Mouse (Mus musculus) CH12.LX (cell line): Measurements from ENCODE around the gene Zfp518a. TPM values are rescaled to one million over a fixed set of nuclear protein-coding genes. Genes with fewer than 3 reads are reported as not detected.

ENCODE experiments used
- DNase-seq: peaks from one replicate; pipeline ENCODE4 v3.0.0-alpha.2; 2013; ENCODE audit errors: extremely low read depth
- H3K27ac ChIP-seq: 2 replicates; pipeline ENCODE4 v1.5.1; 2012; ENCODE audit warnings: low read depth, mild to moderate bottlenecking, control low read depth, moderate library complexity; ENCODE audit not compliant: insufficient read depth
- H3K27me3 ChIP-seq: replicated peaks from 2 replicates; pipeline ENCODE3; 2012; ENCODE audit warnings: inconsistent platforms
- H3K36me3 ChIP-seq, 2 experiments: replicated peaks in 1 of 2; 2 replicates each; pipeline versions ENCODE3 to v1.6.1; 2012; ENCODE audit warnings: inconsistent platforms in 1 of 2, low read length in 1 of 2, mild to moderate bottlenecking in 1 of 2, mixed read lengths in 1 of 2, moderate library complexity in 1 of 2; ENCODE audit not compliant: control insufficient read depth in 1 of 2, insufficient read depth in 1 of 2
- H3K4me1 ChIP-seq, 2 experiments: 2 replicates each; pipeline ENCODE4 v1.6.1; 2012; ENCODE audit warnings: inconsistent platforms in 1 of 2, moderate library complexity in 1 of 2; ENCODE audit not compliant: insufficient read depth in 2 of 2, control insufficient read depth in 1 of 2
- H3K4me2 ChIP-seq: 2 replicates; pipeline ENCODE4 v1.6.1; 2012; ENCODE audit warnings: low read depth, mild to moderate bottlenecking, control low read depth; ENCODE audit not compliant: poor library complexity, insufficient read depth, severe bottlenecking
- H3K4me3 ChIP-seq, 3 experiments: fragments of 150-350 bp in 1 of 3; sonication (generic) in 1 of 3; replicated peaks in 1 of 3; 2 replicates each; pipeline versions ENCODE3 to v1.5.1; 2011 to 2012; ENCODE audit warnings: low read depth in 2 of 3, low read length in 2 of 3, mild to moderate bottlenecking in 2 of 3, moderate library complexity in 2 of 3, control low read depth in 1 of 3, improper control_type of control experiment in 1 of 3, inconsistent platforms in 1 of 3, mixed read lengths in 1 of 3; ENCODE audit not compliant: poor library complexity in 1 of 3
- H3K79me2 ChIP-seq: replicated peaks from 2 replicates; pipeline ENCODE4 v1.6.1; 2012; ENCODE audit warnings: mild to moderate bottlenecking, moderate library complexity; ENCODE audit not compliant: control insufficient read depth, poor library complexity, insufficient read depth, severe bottlenecking; ENCODE audit errors: extremely low read depth
- H3K9ac ChIP-seq: 2 replicates; pipeline ENCODE4 v1.6.1; 2012; ENCODE audit warnings: low read depth, mild to moderate bottlenecking, control low read depth, moderate library complexity; ENCODE audit not compliant: insufficient read depth
- H3K9me3 ChIP-seq: replicated peaks from 2 replicates; pipeline ENCODE3; 2012; ENCODE audit warnings: low read length, inconsistent platforms, mixed read lengths
- BHLHE40 ChIP-seq: IDR thresholded peaks from 2 replicates; pipeline ENCODE4 v1.6.1; 2011; ENCODE audit warnings: mild to moderate bottlenecking, low read depth, low read length, improper control_type of control experiment
- CHD2 ChIP-seq: IDR thresholded peaks from 2 replicates; pipeline ENCODE4 v1.6.1; 2011; ENCODE audit warnings: low read length, improper control_type of control experiment
- CTCF ChIP-seq, 2 experiments: IDR thresholded peaks in 1 of 2; conservative IDR thresholded peaks in 1 of 2; 2 replicates each; pipeline ENCODE4 v1.5.1; 2011 to 2012; ENCODE audit warnings: low read depth in 2 of 2, low read length in 2 of 2, improper control_type of control experiment in 1 of 2, inconsistent platforms in 1 of 2, mild to moderate bottlenecking in 1 of 2, moderate library complexity in 1 of 2
- E2F4 ChIP-seq: IDR thresholded peaks from 2 replicates; pipeline ENCODE4 v1.6.1; 2011; ENCODE audit warnings: low read depth, low read length, improper control_type of control experiment; ENCODE audit not compliant: insufficient replicate concordance
- EP300 ChIP-seq: IDR thresholded peaks from 2 replicates; pipeline ENCODE4 v1.6.1; 2011; ENCODE audit warnings: low read length, improper control_type of control experiment
- ETS1 ChIP-seq: conservative IDR thresholded peaks from 2 replicates; pipeline ENCODE4 v1.6.1; 2012; ENCODE audit warnings: low read depth, mild to moderate bottlenecking, inconsistent platforms, low read length, improper control_type of control experiment, moderate library complexity
- HCFC1 ChIP-seq: IDR thresholded peaks from 2 replicates; pipeline ENCODE4 v1.6.1; 2012; ENCODE audit warnings: low read depth, mild to moderate bottlenecking, inconsistent platforms, low read length, improper control_type of control experiment
- IRF4 ChIP-seq: IDR thresholded peaks from 2 replicates; pipeline ENCODE4 v1.6.1; 2014; ENCODE audit warnings: low read depth, mild to moderate bottlenecking, inconsistent platforms, low read length, improper control_type of control experiment
- KAT2A ChIP-seq: IDR thresholded peaks from 2 replicates; pipeline ENCODE4 v1.6.1; 2012; ENCODE audit warnings: low read length, improper control_type of control experiment, inconsistent platforms; ENCODE audit not compliant: insufficient replicate concordance
- MAFK ChIP-seq: IDR thresholded peaks from 2 replicates; pipeline ENCODE4 v1.6.1; 2011; ENCODE audit warnings: low read length, improper control_type of control experiment; ENCODE audit not compliant: insufficient replicate concordance
- MAX ChIP-seq: IDR thresholded peaks from 2 replicates; pipeline ENCODE4 v1.6.1; 2011; ENCODE audit warnings: low read length, improper control_type of control experiment
- NELFE ChIP-seq: IDR thresholded peaks from 2 replicates; pipeline ENCODE4 v1.6.1; 2011; ENCODE audit warnings: low read depth, low read length, improper control_type of control experiment
- PAX5 ChIP-seq: IDR thresholded peaks from 2 replicates; pipeline ENCODE4 v1.6.1; 2012; ENCODE audit warnings: low read length, inconsistent platforms, mixed read lengths
- POLR2AphosphoS2 ChIP-seq: IDR thresholded peaks from 2 replicates; pipeline ENCODE4 v1.6.1; 2011; ENCODE audit warnings: low read depth, low read length, improper control_type of control experiment
- RAD21 ChIP-seq: IDR thresholded peaks from 2 replicates; pipeline ENCODE4 v1.6.1; 2011; ENCODE audit warnings: low read depth, mild to moderate bottlenecking, low read length, improper control_type of control experiment, moderate library complexity
- SIN3A ChIP-seq: IDR thresholded peaks from 2 replicates; pipeline ENCODE4 v1.6.1; 2012; ENCODE audit warnings: low read length, improper control_type of control experiment, inconsistent platforms
- SMC3 ChIP-seq: IDR thresholded peaks from 2 replicates; pipeline ENCODE4 v1.6.1; 2011; ENCODE audit warnings: low read depth, low read length, improper control_type of control experiment
- TCF12 ChIP-seq: IDR thresholded peaks from 2 replicates; pipeline ENCODE4 v1.6.1; 2014; ENCODE audit warnings: low read depth, mild to moderate bottlenecking, inconsistent platforms, low read length, improper control_type of control experiment
- USF1 ChIP-seq: IDR thresholded peaks from 2 replicates; pipeline ENCODE4 v1.6.1; 2014; ENCODE audit warnings: low read depth, mild to moderate bottlenecking, inconsistent platforms, low read length, improper control_type of control experiment
- USF2 ChIP-seq: conservative IDR thresholded peaks from 2 replicates; pipeline ENCODE4 v1.6.1; 2011; ENCODE audit warnings: low read depth, low read length, improper control_type of control experiment
- ZC3H11A ChIP-seq: IDR thresholded peaks from 2 replicates; pipeline ENCODE4 v1.6.1; 2012; ENCODE audit warnings: low read depth, mild to moderate bottlenecking, inconsistent platforms, low read length, improper control_type of control experiment
- ZKSCAN1 ChIP-seq: IDR thresholded peaks from 2 replicates; pipeline ENCODE4 v1.6.1; 2012; ENCODE audit warnings: low read depth, inconsistent platforms, low read length, improper control_type of control experiment, borderline replicate concordance
- ZMIZ1 ChIP-seq: IDR thresholded peaks from 2 replicates; pipeline ENCODE4 v1.6.1; 2012; ENCODE audit warnings: low read depth, mild to moderate bottlenecking, inconsistent platforms, low read length, improper control_type of control experiment
- dilution Hi-C: fragments of 300-500 bp; cut with MboI; formaldehyde crosslinking; loops from 2 replicates; pipeline ENCODE4 v1.14.3; 2020; ENCODE audit warnings: low sequenced_read_pairs; ENCODE audit not compliant: extremely low pct_unique_long_range_greater_than_20kb, extremely low pct_ligation_motif_present
- in situ Hi-C: fragments of 300-500 bp; cut with MboI; formaldehyde crosslinking; loops from 3 replicates; pipeline ENCODE4 v1.14.3; 2019; ENCODE audit warnings: low sequenced_read_pairs, low pct_ligation_motif_present, low pct_unique_long_range_greater_than_20kb, mixed read lengths
- polyA plus RNA-seq: library from polyadenylated mRNA; unstranded; fragments of >175 nt; gene quantifications from 2 replicates; pipeline ENCODE4 v1.2.1, GENCODE M21; 2012; ENCODE audit warnings: low read depth; ENCODE audit not compliant: insufficient read length
- total RNA-seq, 2 experiments: library from RNA; depleted of rRNA; stranded (reverse); fragments of 300-350 nt in 1 of 2; fragments of >200 nt in 1 of 2; gene quantifications; 2 replicates each; pipeline ENCODE4 v1.2.3; 2012 to 2014

Zfp518a gene
- total and polyA plus RNA-seq, 3 experiments, result 5.4 to 19.7 (median 11.6) TPM

DNA sequence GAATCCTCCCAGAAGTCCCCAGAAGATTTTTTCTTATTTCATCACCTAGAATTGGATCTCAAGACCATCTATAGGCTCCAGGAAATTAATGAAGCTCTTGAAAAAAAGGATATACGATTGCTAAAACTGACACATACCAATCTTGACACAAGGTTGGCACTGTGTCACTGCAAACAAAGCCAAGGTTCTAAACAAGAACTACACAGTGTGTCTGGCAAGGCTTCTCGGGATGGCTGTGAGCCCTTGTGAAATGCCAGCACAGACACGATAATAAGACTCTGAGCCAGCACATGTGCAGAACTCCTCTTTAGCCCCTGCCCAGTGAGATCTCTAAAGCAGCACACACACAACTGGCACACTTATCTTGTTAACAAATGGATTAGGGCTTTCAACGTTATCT is 35.0 kb upstream of the Zfp518a start:
- in situ Hi-C loops (no loop called here), dilution Hi-C loops (no loop called here)
- Histone ChIP-seq H3K4me2 (no peak overlapping the region), H3K4me1 (0 out of 4 replicates have a peak, but pooled peaks cover 0 to 2% of the 10 kb centered on the region in 2 experiments), H3K79me2 (no peaks in the 10 kb centered on the region), H3K4me3 (no peak overlapping the region), H3K9me3 (peaks cover 6% of the 10 kb centered on the region), H3K9ac (no peak overlapping the region), H3K27me3 (no peaks in the 10 kb centered on the region), H3K27ac (no peak overlapping the region), H3K36me3 (no peaks in the 10 kb centered on the region)
- DNase-seq, result no peak
- TF ChIP-seq TCF12 (no peak), ZC3H11A (no peak), SMC3 (no peak), BHLHE40 (no peak), POLR2AphosphoS2 (no peak), MAFK (no peak), ETS1 (no peak), NELFE (no peak), RAD21 (no peak), IRF4 (no peak), ZMIZ1 (no peak), CHD2 (no peak), USF1 (no peak), E2F4 (no peak), KAT2A (no peak), MAX (no peak), EP300 (no peak)

GRCm38 (mm10) chr19:40868284-40868683 is 26.2 kb upstream of the Zfp518a start:
- Histone ChIP-seq H3K27ac (no peak overlapping the region), H3K36me3 (no peaks in the 10 kb centered on the region), H3K9me3 (peaks cover 2% of the 10 kb centered on the region), H3K4me3 (no peak overlapping the region), H3K79me2 (no peaks in the 10 kb centered on the region), H3K4me2 (no peak overlapping the region), H3K4me1 (peaks cover 5 to 8% of the 10 kb centered on the region in 2 experiments; a peak in 3 of 4 replicates), H3K9ac (no peak overlapping the region), H3K27me3 (no peaks in the 10 kb centered on the region)
- dilution Hi-C loops, result no loop called here
- in situ Hi-C loops, result no loop called here
- no peak for DNase-seq
- TF ChIP-seq USF2, result no peak
- TF ChIP-seq BHLHE40, result no peak
- TF ChIP-seq HCFC1, result no peak
- no peak for TF ChIP-seq SIN3A
- TF ChIP-seq USF1, result no peak
- TF ChIP-seq E2F4, result no peak
- no peak for TF ChIP-seq CTCF (conservative IDR thresholded peaks at IDR 0.05 in 1 of 2, IDR thresholded peaks at IDR 0.05 in 1 of 2; ENCODE audit: low read depth in 2 of 2, low read length in 2 of 2)
- TF ChIP-seq RAD21, result no peak
- no peak for TF ChIP-seq ZKSCAN1
- TF ChIP-seq KAT2A, result no peak
- no peak for TF ChIP-seq TCF12
- TF ChIP-seq MAX, result no peak
- no peak for TF ChIP-seq PAX5
